Mouse (Mus musculus) kidney, postnatal 0 days (tissue): ENCODE data around the gene H3f3b. TPM values are rescaled to one million over a fixed set of nuclear protein-coding genes. Genes with fewer than 3 reads are reported as not detected.

Experiments
- ATAC-seq: fragments of 200-750 bp; cut with Nextera tagmentation; replicated peaks from 2 replicates; pipeline ENCODE4 v1.8.0; 2017; ENCODE audit warnings: low read depth, moderate number of reproducible peaks, moderate TSS enrichment, moderate library complexity; ENCODE audit not compliant: low FRiP score
- DNase-seq: peaks from one replicate; pipeline ENCODE4 v3.0.0-alpha.2; 2016; ENCODE audit warnings: low spot score
- H3K27ac ChIP-seq: fragments of 300-500 bp; sonication (generic); 2 replicates; pipeline ENCODE4 v1.5.1; 2014; ENCODE audit warnings: mild to moderate bottlenecking
- H3K27me3 ChIP-seq: fragments of 300-500 bp; sonication (generic); 2 replicates; pipeline ENCODE4 v1.6.1; 2014; ENCODE audit warnings: low read length, mixed read lengths; ENCODE audit not compliant: insufficient read depth
- H3K36me3 ChIP-seq: fragments of 300-500 bp; sonication (generic); 2 replicates; pipeline ENCODE4 v1.6.1; 2014; ENCODE audit warnings: low read length, mixed read lengths; ENCODE audit not compliant: insufficient read depth
- H3K4me1 ChIP-seq: fragments of 300-500 bp; sonication (generic); replicated peaks from 2 replicates; pipeline ENCODE4 v1.6.1; 2014; ENCODE audit warnings: antibody characterized with exemption, low read length, mixed read lengths; ENCODE audit not compliant: insufficient read depth
- H3K4me2 ChIP-seq: fragments of 300-500 bp; sonication (generic); 2 replicates; pipeline ENCODE4 v1.6.1; 2014; ENCODE audit warnings: mild to moderate bottlenecking, low read length, moderate library complexity, mixed read lengths
- H3K4me3 ChIP-seq: fragments of 300-500 bp; sonication (generic); replicated peaks from 2 replicates; pipeline ENCODE4 v1.5.1; 2014; ENCODE audit warnings: low read depth, low read length
- H3K9ac ChIP-seq: fragments of 300-500 bp; sonication (generic); 2 replicates; pipeline ENCODE4 v1.6.1; 2014; ENCODE audit warnings: low read depth, low read length
- H3K9me3 ChIP-seq: fragments of 300-500 bp; sonication (generic); replicated peaks from 2 replicates; pipeline ENCODE4 v1.6.1; 2016; ENCODE audit warnings: low read length, inconsistent platforms, mixed read lengths
- CTCF ChIP-seq: IDR thresholded peaks from 2 replicates; pipeline ENCODE4 v1.5.1; 2016; ENCODE audit warnings: antibody characterized with exemption, low read depth, mild to moderate bottlenecking, moderate library complexity
- WGBS: fragments of 180-500 bp; shearing (Covaris S2); extraction: QIAGEN DNeasy Blood & Tissue Kit; methylation state at CpG from one replicate; pipeline ENCODE4 v1.1.7; 2014; 5-methylcytosine and 5-hydroxymethylcytosine counted together
- polyA plus RNA-seq: library from polyadenylated mRNA; unstranded; fragments of >200 nt; fragmentation: Nextera tagmentation; extraction: Ambion mirVana; gene quantifications from 2 replicates; pipeline ENCODE4 v1.2.1, GENCODE M21; 2015

Gene H3f3b
- polyA plus RNA-seq, 1 experiment from 2014 or later: 1,980 TPM

GRCm38 (mm10) chr11:116010948-116011347, 16.8 kb downstream of the H3f3b start:
- H3K4me1 ChIP-seq: peaks cover 4% of the 10 kb centered on the region
- H3K4me2 ChIP-seq: no peak overlapping the region
- no peak for DNase-seq
- H3K9ac ChIP-seq: no peak overlapping the region
- no peak overlapping the region for H3K4me3 ChIP-seq
- WGBS: 73% methylated on average over 5 of the region's 5 CpGs
- H3K36me3 ChIP-seq: 0 out of 2 replicates have a peak, but pooled peaks cover 13% of the 10 kb centered on the region
- ATAC-seq: no peak
- H3K9me3 ChIP-seq: no peaks in the 10 kb centered on the region
- no peaks in the 10 kb centered on the region for H3K27me3 ChIP-seq
- no peak for TF ChIP-seq CTCF
- H3K27ac ChIP-seq: no peak overlapping the region

- Histone ChIP-seq H3K27me3 (no peaks in the 10 kb centered on the region), H3K27ac (no peak overlapping the region), H3K4me2 (no peak overlapping the region), H3K4me3 (no peak overlapping the region), H3K9me3 (no peaks in the 10 kb centered on the region), H3K36me3 (0 out of 2 replicates have a peak, but pooled peaks cover 13% of the 10 kb centered on the region), H3K9ac (no peak overlapping the region), H3K4me1 (peaks cover 7% of the 10 kb centered on the region)
- no peak for TF ChIP-seq CTCF
- ATAC-seq: no peak
- 95% methylated on average over 8 of the region's 8 CpGs for WGBS
- no peak for DNase-seq
Observed at GRCm38 (mm10) chr11:116010146-116010545, 17.6 kb downstream of the H3f3b start.

GRCm38 (mm10) chr11:116009661-116010060, 18.1 kb downstream of the H3f3b start:
- H3K27ac ChIP-seq: no peak overlapping the region
- DNase-seq (no peak), ATAC-seq (no peak)
- TF ChIP-seq CTCF: no peak
- no peaks in the 10 kb centered on the region for H3K27me3 ChIP-seq
- peaks cover 9% of the 10 kb centered on the region for H3K4me1 ChIP-seq
- WGBS: 97% methylated on average over 11 of the region's 11 CpGs
- no peaks in the 10 kb centered on the region for H3K9me3 ChIP-seq
- H3K4me2 ChIP-seq: no peak overlapping the region
- no peak overlapping the region for H3K4me3 ChIP-seq
- H3K9ac ChIP-seq: no peak overlapping the region
- H3K36me3 ChIP-seq: 0 out of 2 replicates have a peak, but pooled peaks cover 13% of the 10 kb centered on the region

GRCm38 (mm10) chr11:116008832-116009375, 18.9 kb downstream of the H3f3b start:
- H3K36me3 ChIP-seq: 0 out of 2 replicates have a peak, but pooled peaks cover 13% of the 10 kb centered on the region
- peaks cover 17% of the 10 kb centered on the region for H3K4me1 ChIP-seq
- H3K4me2 ChIP-seq: no peak overlapping the region
- H3K9me3 ChIP-seq: no peaks in the 10 kb centered on the region
- H3K9ac ChIP-seq: no peak overlapping the region
- no peak overlapping the region for H3K4me3 ChIP-seq
- no peak overlapping the region for H3K27ac ChIP-seq
- no peak for TF ChIP-seq CTCF
- no peak for DNase-seq
- H3K27me3 ChIP-seq: no peaks in the 10 kb centered on the region
- WGBS: 86% methylated on average over 13 of the region's 13 CpGs
- no peak for ATAC-seq

- no peak overlapping the region for H3K4me2 ChIP-seq
- H3K9me3 ChIP-seq: no peaks in the 10 kb centered on the region
- no peak for TF ChIP-seq CTCF
- no peak overlapping the region for H3K9ac ChIP-seq
- no peak overlapping the region for H3K27ac ChIP-seq
- no peaks in the 10 kb centered on the region for H3K27me3 ChIP-seq
- DNase-seq: no peak
- WGBS: 80% methylated on average over 11 of the region's 11 CpGs
- no peak overlapping the region for H3K4me3 ChIP-seq
- 0 out of 2 replicates have a peak, but pooled peaks cover 13% of the 10 kb centered on the region for H3K36me3 ChIP-seq
- ATAC-seq: no peak
- peaks cover 17% of the 10 kb centered on the region for H3K4me1 ChIP-seq
Observed at GRCm38 (mm10) chr11:116008411-116008810, 19.4 kb downstream of the H3f3b start.

GRCm38 (mm10) chr11:116007095-116007850, 20.5 kb downstream of the H3f3b start:
- no peaks in the 10 kb centered on the region for H3K27me3 ChIP-seq
- no peak overlapping the region for H3K27ac ChIP-seq
- 0 out of 2 replicates have a peak, but pooled peaks cover 13% of the 10 kb centered on the region for H3K36me3 ChIP-seq
- no peaks in the 10 kb centered on the region for H3K9me3 ChIP-seq
- H3K4me1 ChIP-seq: peaks cover 17% of the 10 kb centered on the region
- H3K4me2 ChIP-seq: no peak overlapping the region
- 86% methylated on average over 28 of the region's 28 CpGs for WGBS
- no peak for TF ChIP-seq CTCF
- ATAC-seq: no peak
- H3K4me3 ChIP-seq: no peak overlapping the region
- no peak for DNase-seq
- no peak overlapping the region for H3K9ac ChIP-seq
